Mouse (Mus musculus): Measurements from ENCODE around the gene Pygb.

Gene Pygb

DNA sequence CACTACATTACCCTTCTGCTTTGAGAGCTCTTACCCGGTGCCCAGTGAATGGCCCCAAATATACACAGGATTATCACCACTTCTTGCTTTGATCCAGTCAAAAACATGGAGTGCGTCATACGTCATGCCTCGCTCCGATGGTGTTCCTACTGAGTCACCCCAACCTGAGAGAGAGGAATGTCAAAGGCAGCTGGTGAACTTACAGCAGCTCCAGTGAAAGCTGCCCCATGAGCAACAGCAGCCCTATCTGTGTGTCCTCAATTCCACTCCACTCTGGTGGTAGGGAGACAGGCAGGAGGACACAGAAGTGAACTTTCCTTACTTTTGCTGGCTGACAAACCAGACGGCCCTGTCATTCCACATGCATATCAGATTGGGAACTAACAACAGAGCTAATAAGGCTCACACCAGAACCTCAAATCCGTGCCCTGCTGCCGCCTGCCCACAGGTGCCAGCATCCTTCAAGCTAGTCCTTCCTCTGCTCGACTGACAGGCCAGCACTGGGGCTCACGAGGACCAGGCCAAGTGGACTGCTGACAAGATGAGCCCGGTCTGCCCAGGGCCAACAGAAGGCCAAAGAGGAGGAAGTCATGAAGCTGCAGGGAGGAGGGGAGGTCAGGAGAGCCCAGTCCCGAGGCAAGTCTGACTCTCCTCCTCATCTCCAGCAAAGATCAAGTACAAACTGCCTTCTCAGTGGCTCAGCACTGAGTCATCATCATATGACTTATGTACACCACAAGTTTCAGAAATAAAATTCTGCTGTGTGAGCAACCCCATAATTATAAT, 53.3 kb downstream of the Pygb start:
- peak in 1 of 2 experiments; percentile 53 for DNase-seq (ENCODE audit: low spot score in 2 of 2)

- DNase-seq (ENCODE audit: low spot score in 2 of 2) = no peak
Observed at GRCm38 (mm10) chr2:150841109-150841508, 54.6 kb downstream of the Pygb start.

GRCm38 (mm10) chr2:150842049-150842461, 55.5 kb downstream of the Pygb start:
- peak in 1 of 2 experiments; percentile 40 for DNase-seq (ENCODE audit: low spot score in 2 of 2)

- peak in 1 of 2 experiments; percentile 79 for DNase-seq (ENCODE audit: low spot score in 2 of 2)
Observed at GRCm38 (mm10) chr2:150844798-150845197, 58.3 kb downstream of the Pygb start.

DNA sequence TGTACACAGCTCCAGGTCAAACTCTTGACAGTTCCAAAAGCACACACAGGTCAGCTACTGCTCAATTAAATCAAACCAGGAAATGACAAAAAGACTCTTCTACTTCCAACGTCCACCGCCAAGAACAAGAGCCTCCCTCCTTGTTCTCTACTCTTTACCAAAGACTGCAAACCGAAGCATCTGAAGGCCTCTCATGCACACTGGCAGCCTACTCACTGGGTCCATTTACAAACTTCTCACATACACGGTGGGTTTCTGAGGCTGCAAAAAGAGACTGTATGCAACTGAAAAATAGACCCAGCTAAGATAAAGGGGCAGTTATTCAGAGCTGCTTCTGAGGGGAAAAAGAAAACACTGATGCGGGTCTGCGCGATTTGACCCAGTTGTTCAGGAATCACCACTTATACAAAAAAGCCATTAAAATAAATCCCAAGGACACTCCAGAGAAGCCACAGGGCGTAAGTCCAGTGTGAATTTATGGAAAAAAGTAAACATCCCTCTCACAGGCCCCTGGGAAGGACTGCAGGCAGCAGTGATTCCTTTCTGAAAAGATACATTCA, 61.0 kb downstream of the Pygb start:
- no peak for DNase-seq (ENCODE audit: low spot score in 2 of 2)

GRCm38 (mm10) chr2:150851251-150851650, 64.7 kb downstream of the Pygb start:
- DNase-seq (ENCODE audit: low spot score in 2 of 2) = no peak

GRCm38 (mm10) chr2:150855186-150855585, 68.7 kb downstream of the Pygb start:
- no peak for DNase-seq (ENCODE audit: low spot score in 2 of 2)

DNA sequence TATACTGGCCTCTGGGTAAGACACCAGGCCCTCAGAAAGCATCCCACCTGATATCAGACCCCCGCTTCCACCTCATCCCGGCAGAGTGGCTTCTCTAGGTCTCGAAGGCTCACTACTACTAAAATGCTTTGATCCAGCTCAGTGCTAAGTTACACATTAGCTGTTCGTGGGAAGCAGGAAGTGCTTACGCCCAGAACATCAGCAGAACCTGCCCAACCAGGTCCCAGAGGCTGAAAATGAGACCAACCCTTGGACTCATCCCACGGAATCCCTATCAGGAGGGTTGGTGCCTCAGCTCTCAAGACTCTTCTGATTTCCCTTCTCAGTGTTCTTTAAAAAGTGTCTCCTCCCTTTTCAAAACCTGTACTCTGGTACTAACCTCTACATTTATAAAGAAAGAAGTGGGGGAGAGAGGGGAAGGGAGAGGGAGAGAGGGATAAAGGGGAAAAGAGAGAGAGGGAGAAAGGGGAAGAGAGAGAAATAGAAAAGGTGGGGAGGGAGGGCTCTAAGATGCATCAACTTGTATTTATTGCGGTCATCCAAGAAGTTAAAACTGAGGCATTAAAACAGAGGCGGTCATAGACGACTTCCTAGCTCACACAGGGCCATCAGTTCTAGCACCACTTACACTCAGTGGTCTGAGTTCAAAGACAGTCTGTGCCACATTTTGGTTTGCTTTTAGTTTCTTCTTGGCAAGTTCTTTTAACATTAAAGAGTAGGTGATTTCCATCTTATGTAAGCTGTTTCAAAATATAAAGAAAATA, 72.4 kb downstream of the Pygb start:
- DNase-seq (ENCODE audit: low spot score in 2 of 2) = no peak

DNA sequence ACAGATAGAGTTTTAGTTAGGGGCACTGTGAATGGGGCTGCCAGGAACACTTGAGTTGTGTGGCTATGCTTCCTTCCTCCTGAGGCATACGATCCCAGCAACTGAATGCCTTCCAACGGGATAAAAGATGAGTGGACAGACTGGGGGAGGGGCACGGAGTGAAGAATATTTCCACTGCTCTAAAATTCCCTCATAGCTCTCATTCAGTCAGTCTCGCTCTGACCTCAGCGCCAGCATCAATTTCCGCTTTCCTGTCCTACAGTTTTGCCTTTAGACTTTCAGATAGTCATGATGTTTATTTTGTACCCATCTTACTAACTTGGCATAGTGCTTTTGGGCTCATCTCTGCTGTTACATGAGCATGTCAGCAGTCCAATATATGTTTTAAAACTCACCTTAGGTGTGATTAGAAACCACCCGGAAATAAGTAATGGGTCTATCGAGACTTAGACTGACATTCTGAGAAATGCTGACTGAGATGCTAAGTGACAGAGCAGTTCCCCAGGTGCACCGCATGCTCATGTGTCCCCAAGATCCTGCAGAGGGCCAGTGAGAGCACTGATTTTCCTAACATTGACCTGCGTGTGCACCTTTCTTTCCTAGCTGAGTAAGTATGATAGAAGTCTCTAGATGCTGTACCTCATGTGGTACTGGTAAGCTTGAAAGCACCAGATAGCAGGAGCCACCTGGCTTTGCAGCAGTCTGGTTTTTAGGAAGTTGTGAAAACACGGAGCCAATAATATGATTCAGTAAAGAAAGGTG, 73.4 kb downstream of the Pygb start:
- DNase-seq (ENCODE audit: low spot score in 2 of 2) = no peak

DNA sequence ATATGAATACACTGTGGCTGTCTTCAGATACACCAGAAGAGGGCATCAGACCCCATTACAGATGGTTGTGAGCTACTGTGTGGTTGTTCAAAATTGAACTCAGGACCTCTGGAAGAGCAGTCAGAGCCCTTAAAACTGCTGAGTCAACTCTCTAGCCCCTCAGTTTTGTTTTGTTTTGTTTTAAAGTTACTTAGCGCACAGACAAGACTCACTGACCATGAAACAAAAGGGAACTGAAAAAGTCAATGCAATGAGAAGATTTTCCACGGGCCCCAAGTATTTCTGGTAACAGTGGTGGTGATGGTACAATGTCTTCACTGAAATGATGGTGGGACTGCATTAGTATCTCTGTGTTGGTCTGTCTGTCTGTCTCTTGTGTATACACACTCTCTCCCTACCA, 74.6 kb downstream of the Pygb start:
- DNase-seq (ENCODE audit: low spot score in 2 of 2) = no peak

- no peak for DNase-seq (ENCODE audit: low spot score in 2 of 2)
Observed at GRCm38 (mm10) chr2:150867021-150867420, 80.5 kb downstream of the Pygb start.

- no peak for DNase-seq (ENCODE audit: low spot score in 2 of 2)
Observed at GRCm38 (mm10) chr2:150869446-150869845, 82.9 kb downstream of the Pygb start.

GRCm38 (mm10) chr2:150874508-150874907, 88.0 kb downstream of the Pygb start:
- DNase-seq (ENCODE audit: low spot score in 2 of 2) = no peak

- DNase-seq (ENCODE audit: low spot score in 2 of 2) = no peak
Observed at GRCm38 (mm10) chr2:150875226-150875625, 88.7 kb downstream of the Pygb start.

- no peak for DNase-seq (ENCODE audit: low spot score in 2 of 2)
Observed at GRCm38 (mm10) chr2:150877561-150877960, 91.0 kb downstream of the Pygb start.
